Mouse (Mus musculus) liver, embryonic 15.5 days (tissue): Measurements from ENCODE around the gene Ube2o. TPM values are rescaled to one million over a fixed set of nuclear protein-coding genes. Genes with fewer than 3 reads are reported as not detected.

Experiments
- ATAC-seq: fragments of 200-750 bp; cut with Nextera tagmentation; 2 replicates; pipeline ENCODE4 v1.8.0; 2017; ENCODE audit warnings: moderate number of reproducible peaks, mild to moderate bottlenecking, moderate library complexity; ENCODE audit not compliant: insufficient read depth
- H3K27ac ChIP-seq: fragments of 300-500 bp; sonication (generic); replicated peaks from 2 replicates; pipeline ENCODE4 v1.5.1; 2015; ENCODE audit warnings: mild to moderate bottlenecking, inconsistent platforms
- H3K27me3 ChIP-seq: fragments of 300-500 bp; sonication (generic); 2 replicates; pipeline ENCODE4 v1.6.1; 2015; ENCODE audit warnings: mild to moderate bottlenecking, inconsistent platforms
- H3K36me3 ChIP-seq: fragments of 300-500 bp; sonication (generic); replicated peaks from 2 replicates; pipeline ENCODE4 v1.6.1; 2015; ENCODE audit warnings: moderate library complexity, mild to moderate bottlenecking, inconsistent platforms
- H3K4me1 ChIP-seq: fragments of 300-500 bp; sonication (generic); replicated peaks from 2 replicates; pipeline ENCODE4 v1.6.1; 2015; ENCODE audit warnings: inconsistent platforms
- H3K4me2 ChIP-seq: fragments of 300-500 bp; sonication (generic); 2 replicates; pipeline ENCODE4 v1.6.1; 2015; ENCODE audit warnings: moderate library complexity, mild to moderate bottlenecking, inconsistent platforms
- H3K4me3 ChIP-seq: fragments of 300-500 bp; sonication (generic); replicated peaks from 2 replicates; pipeline ENCODE4 v1.5.1; 2015; ENCODE audit warnings: mild to moderate bottlenecking, inconsistent platforms
- H3K9ac ChIP-seq: fragments of 300-500 bp; sonication (generic); 2 replicates; pipeline ENCODE4 v1.6.1; 2015; ENCODE audit warnings: moderate library complexity, mild to moderate bottlenecking, inconsistent platforms
- H3K9me3 ChIP-seq: fragments of 300-500 bp; sonication (generic); replicated peaks from 2 replicates; pipeline ENCODE4 v1.6.1; 2016; ENCODE audit warnings: inconsistent platforms
- WGBS: fragments of 180-500 bp; shearing (Covaris S2); methylation state at CpG from one replicate; pipeline ENCODE4 v1.1.7; 2015; ENCODE audit warnings: mixed read lengths; ENCODE audit not compliant: insufficient replicate concordance; 5-methylcytosine and 5-hydroxymethylcytosine counted together
- polyA plus RNA-seq: library from polyadenylated mRNA; unstranded; fragments of >200 nt; fragmentation: Nextera tagmentation; extraction: Ambion mirVana; gene quantifications from 2 replicates; pipeline ENCODE4 v1.2.1, GENCODE M21; 2015

Ube2o gene
- polyA plus RNA-seq, 1 experiment from 2014 or later, result 38.1 TPM

DNA sequence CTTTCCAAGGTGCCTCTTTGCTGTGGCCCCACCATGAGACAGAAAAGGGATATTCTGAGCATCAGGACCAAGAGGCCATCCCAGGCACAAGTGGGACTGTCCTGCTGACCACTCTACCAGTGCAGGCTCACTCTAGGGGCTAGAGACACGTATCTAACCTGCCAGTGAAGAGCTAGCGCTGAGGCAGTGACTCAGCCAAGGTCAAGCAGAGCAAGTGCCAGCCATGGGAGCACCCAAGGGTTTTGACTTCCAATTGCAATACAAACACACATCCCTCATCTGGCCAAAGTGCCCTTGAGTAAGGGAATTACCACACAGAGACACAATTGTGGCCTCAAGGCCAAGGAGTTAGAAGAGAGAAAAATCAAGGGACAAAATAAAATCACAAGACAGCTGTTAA, 5.9 kb downstream of the Ube2o start:
- Histone ChIP-seq H3K27ac (peak overlapping the region; percentile 99), H3K4me2 (peak overlapping the region; percentile 82), H3K4me1 (peaks cover 99% of the 10 kb centered on the region), H3K9ac (peak overlapping the region; percentile 33; the same call in 1 of the 2 replicates), H3K9me3 (no peaks in the 10 kb centered on the region), H3K27me3 (no peaks in the 10 kb centered on the region), H3K36me3 (peaks cover 20% of the 10 kb centered on the region), H3K4me3 (0 out of 2 replicates have a peak overlapping the region, but pooled peaks have one; percentile 3)
- no peak for ATAC-seq
- 88% methylated on average over 2 of the region's 2 CpGs for WGBS

DNA sequence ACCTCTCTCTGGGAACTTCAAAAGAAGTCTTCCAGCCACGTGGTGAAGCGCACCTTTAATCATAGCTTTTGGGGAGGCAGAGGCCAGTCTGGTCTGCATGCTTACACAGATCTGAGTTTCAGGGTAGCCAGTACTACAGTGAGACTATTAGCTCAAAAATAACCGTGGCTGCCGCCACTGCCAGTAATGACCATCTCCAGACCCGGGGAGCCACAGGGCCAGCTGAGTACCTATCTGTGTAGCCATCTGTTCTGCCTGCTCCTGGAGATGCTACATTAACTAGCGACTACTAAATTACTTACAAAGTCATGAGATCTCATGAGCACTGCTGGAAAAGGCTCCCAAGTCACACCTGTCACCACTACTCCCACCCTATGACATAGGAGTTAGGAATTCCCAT, 6.3 kb downstream of the Ube2o start:
- ATAC-seq, result no peak
- Histone ChIP-seq H3K4me3 (0 out of 2 replicates have a peak overlapping the region, but pooled peaks have one; percentile 53), H3K36me3 (peaks cover 21% of the 10 kb centered on the region), H3K27me3 (no peaks in the 10 kb centered on the region), H3K4me2 (peak overlapping the region; percentile 82), H3K9me3 (no peaks in the 10 kb centered on the region), H3K9ac (peak overlapping the region; percentile 33; the same call in 1 of the 2 replicates), H3K4me1 (peaks cover 99% of the 10 kb centered on the region), H3K27ac (peak overlapping the region; percentile 99)
- 63% methylated on average over 6 of the region's 6 CpGs for WGBS

DNA sequence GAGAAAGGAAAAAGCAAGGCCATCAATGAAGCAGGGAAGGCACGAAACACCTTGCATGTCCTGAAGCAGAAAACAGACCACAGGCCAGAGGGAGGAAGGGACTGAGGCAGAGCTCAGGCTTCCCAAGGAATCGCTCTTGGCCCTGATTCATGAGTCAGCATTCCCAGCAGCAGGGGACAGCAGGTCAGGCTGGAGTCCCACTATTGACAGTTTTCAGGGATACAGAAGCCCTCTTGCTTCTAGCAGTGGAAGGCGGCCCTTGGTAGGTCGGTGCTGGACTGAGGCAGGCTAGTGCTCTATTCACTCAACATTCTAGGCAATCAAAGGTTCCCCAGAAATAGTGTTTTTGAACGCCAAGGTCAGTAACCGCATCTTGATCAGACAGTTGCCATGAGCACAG, 6.8 kb downstream of the Ube2o start:
- Histone ChIP-seq H3K27me3 (no peaks in the 10 kb centered on the region), H3K4me3 (peak overlapping the region; percentile 53; the same call in 1 of the 2 replicates), H3K9me3 (no peaks in the 10 kb centered on the region), H3K36me3 (peaks cover 21% of the 10 kb centered on the region), H3K4me2 (peak overlapping the region; percentile 82), H3K9ac (no peak overlapping the region), H3K4me1 (peaks cover 99% of the 10 kb centered on the region), H3K27ac (peak overlapping the region; percentile 99)
- WGBS, result 76% methylated on average over 6 of the region's 6 CpGs
- ATAC-seq, result no peak

DNA sequence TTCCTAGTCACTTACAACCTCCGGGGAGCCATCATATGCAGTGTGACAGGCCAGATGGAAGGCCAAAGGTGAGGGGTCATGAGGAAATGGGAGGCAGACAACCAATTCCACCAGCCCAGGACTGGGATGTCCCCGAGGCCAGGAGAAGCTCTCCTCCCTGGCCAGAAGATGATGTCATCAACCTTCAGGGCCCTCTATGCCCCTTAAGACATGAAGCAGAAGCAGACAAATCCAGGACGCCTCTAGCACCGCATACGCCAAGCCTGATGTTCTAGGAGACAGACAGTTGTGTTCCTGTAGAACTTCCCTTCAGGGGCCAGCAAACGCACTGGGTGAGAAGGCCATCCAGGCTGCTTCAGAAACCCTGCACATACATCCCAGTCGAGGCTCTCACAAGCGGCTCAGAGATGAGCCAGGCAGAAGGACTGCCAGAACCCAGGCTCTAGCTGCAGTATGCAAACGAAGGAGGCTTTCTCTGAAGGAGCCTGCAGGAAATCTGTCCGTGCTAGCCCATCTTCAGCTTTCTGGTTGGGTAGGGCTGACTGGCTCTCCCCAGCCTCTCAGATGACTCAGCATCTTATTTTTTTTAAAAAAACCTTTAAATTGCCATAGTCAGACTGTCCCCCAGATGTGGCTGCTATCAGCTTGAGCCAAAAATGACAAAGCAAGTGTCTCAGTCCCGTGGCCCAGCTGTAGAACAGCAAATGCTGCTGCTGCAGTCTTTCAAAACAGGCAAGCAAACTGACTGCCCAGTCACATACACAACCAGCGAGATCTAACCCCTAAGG, 8.3 kb downstream of the Ube2o start:
- Histone ChIP-seq H3K27ac (peak overlapping the region; percentile 99), H3K36me3 (peaks cover 10% of the 10 kb centered on the region; the same call in 1 of the 2 replicates), H3K27me3 (no peaks in the 10 kb centered on the region), H3K4me3 (peak overlapping the region; percentile 53), H3K9ac (peak overlapping the region; percentile 62), H3K9me3 (no peaks in the 10 kb centered on the region), H3K4me2 (peak overlapping the region; percentile 82), H3K4me1 (peaks cover 96% of the 10 kb centered on the region)
- 31% methylated on average over 12 of the region's 12 CpGs for WGBS
- ATAC-seq, result peak; percentile 83

DNA sequence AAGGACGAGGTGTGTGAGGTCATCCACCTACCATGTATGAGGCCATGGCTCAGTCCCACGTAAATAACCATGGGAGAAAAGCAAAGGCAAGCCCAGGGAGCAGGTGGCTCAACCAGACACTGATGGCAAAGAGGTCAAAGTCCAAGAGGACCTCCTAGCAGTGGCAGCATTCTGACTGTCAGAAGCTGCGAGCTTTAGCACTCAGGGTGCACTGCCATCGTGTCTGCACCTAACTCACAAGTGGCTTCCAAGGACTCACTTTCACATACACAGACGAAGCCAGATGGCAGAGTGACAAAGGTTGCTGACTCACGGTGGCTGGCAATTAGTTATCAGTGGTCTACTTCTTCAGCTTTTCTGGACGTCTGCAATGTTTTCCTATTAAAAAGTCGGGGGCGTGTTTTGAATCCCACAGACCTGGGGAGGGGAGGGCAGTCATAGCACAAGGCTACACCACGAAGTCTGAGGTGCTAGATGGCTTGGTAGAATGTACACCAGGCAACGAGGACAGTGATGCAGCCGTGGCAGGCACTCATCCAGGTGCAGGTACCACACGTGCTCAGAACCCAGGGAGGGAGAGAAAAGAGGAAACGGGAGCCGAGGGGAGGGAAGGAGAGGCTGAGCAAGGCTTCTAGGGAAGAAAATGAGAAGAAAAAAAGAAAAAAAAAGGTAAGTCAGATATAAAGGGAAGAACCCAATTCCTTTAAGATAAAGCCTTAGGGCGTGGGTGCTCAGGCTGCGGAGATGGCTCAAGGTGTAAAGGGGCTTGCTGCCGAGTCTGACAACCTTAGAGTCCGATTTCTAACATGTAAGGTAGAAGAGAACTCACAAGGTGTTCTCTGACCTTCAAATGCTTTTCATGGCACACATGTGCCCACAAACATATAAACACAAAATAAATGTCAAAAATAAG, 9.2 kb downstream of the Ube2o start:
- no peaks in the 10 kb centered on the region for H3K9me3 ChIP-seq
- H3K9ac ChIP-seq, result peak overlapping the region; percentile 62
- peak overlapping the region; percentile 53 for H3K4me3 ChIP-seq
- no peaks in the 10 kb centered on the region for H3K27me3 ChIP-seq
- ATAC-seq, result peak; percentile 69
- H3K36me3 ChIP-seq, result peaks cover 10% of the 10 kb centered on the region; the same call in 1 of the 2 replicates
- WGBS, result 26% methylated on average over 19 of the region's 19 CpGs
- H3K4me2 ChIP-seq, result peak overlapping the region; percentile 82
- peaks cover 97% of the 10 kb centered on the region for H3K4me1 ChIP-seq
- peak overlapping the region; percentile 99 for H3K27ac ChIP-seq

DNA sequence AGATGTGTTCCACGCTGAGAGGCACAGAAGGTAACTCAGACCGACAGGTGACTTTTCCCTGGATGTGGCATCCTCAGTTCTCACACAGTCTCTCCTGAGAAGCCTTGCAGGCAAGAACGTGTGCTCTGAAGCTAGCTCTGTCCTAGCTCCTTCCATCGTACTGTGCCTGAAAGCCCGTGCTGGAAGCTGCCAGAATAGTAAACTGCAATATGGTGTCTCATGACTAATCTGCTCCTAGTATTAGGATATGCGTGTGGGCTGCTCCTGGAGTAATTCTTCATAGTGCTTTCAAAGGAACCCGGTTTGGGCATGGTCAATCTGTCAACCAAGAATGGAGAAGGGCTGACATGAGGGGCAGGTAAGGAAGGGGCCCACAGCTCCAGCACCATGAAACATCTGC, 10.4 kb downstream of the Ube2o start:
- Histone ChIP-seq H3K9ac (peak overlapping the region; percentile 62; the same call in 1 of the 2 replicates), H3K36me3 (0 out of 2 replicates have a peak, but pooled peaks cover 10% of the 10 kb centered on the region), H3K27ac (peak overlapping the region; percentile 99), H3K4me2 (peak overlapping the region; percentile 82), H3K4me1 (peaks cover 94% of the 10 kb centered on the region), H3K9me3 (no peaks in the 10 kb centered on the region), H3K27me3 (no peaks in the 10 kb centered on the region), H3K4me3 (no peak overlapping the region)
- WGBS, result 82% methylated on average over 7 of the region's 7 CpGs
- no peak for ATAC-seq

DNA sequence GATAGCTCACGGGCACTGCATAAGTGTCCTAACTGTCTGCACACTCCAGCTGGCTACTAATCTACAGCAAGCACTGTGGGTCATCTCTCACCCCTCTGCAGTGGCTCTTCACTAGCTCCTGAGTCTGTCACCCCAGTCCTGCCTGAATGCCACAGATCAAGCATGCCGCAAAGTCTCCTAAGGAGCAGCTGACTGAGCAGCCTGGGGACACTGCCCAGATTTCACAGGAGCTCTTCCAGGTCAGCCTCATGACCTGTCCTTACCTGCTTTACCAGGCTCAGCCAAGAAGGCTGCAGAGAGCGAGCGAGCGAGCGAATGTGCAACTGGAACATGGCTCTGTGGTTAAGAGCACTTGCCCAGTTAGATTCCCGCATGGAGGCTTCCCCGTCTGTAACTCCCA, 13.7 kb downstream of the Ube2o start:
- no peak overlapping the region for H3K27ac ChIP-seq
- H3K4me2 ChIP-seq, result no peak overlapping the region
- ATAC-seq, result no peak
- 86% methylated on average over 8 of the region's 8 CpGs for whole genome bisulfite sequencing
- no peak overlapping the region for H3K4me3 ChIP-seq
- no peaks in the 10 kb centered on the region for H3K27me3 ChIP-seq
- H3K36me3 ChIP-seq, result 0 out of 2 replicates have a peak, but pooled peaks cover 10% of the 10 kb centered on the region
- H3K9me3 ChIP-seq, result no peaks in the 10 kb centered on the region
- H3K4me1 ChIP-seq, result peaks cover 76% of the 10 kb centered on the region
- no peak overlapping the region for H3K9ac ChIP-seq

DNA sequence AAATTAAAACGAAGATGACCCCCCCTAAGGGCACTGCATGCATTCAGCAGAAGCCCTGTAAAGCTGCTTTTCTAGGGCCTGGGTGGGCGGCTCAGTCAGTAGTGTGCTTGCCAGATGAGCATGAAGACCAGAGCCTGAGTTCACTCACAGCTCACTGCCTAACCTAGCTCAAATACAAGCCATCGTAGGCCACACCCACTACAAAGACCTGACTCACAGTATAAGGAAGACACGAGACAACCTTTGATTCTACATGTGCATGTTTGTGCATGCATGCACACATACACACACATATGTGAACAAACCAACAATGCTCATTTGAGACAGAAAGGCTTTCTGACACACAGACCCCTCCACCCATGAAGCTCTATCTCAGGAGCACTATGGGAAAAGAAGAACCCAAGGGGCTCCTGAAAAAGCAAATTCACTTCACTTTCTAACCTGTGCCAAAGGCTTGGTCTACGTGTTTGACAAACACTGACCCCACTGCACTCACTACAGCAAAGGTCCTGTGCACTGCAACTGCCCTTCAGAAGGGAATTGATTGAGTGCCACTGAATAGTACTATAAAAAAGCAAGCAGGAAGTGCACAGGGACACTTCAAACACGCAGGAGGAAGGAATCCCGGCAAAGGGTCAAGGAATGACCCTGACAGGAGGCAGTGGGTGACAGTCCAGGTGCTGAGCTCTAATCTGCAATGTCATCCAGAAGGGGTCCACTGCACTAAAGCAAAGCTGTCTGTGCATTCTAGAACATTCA, 15.8 kb downstream of the Ube2o start:
- Histone ChIP-seq H3K9me3 (no peaks in the 10 kb centered on the region), H3K9ac (no peak overlapping the region), H3K4me3 (no peak overlapping the region), H3K4me1 (peaks cover 69% of the 10 kb centered on the region), H3K27me3 (no peaks in the 10 kb centered on the region), H3K4me2 (no peak overlapping the region), H3K27ac (no peak overlapping the region), H3K36me3 (0 out of 2 replicates have a peak, but pooled peaks cover 1% of the 10 kb centered on the region)
- WGBS, result 59% methylated on average over 7 of the region's 7 CpGs
- ATAC-seq, result no peak

DNA sequence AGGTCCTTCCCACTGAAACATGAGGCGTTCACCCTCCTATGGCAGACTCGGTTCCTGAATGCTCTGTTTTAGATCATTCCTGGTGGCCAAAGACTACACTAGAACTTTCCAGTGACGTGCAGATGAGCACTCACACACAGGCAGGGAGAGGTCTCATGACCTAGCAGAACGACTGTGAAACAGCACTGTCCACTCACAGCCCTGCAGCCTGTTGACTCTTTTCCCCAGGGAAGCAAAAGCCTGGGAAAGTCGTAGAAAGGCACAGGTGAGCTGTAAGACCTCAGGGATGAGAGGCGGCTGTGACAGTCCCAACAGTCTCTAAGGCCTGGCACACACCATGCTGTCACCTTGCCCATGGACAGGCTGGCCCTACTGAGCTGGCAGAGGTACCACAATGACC, 24.9 kb downstream of the Ube2o start:
- H3K4me1 ChIP-seq, result peaks cover 85% of the 10 kb centered on the region
- WGBS, result 64% methylated on average over 6 of the region's 6 CpGs
- ATAC-seq, result no peak; the same call in 1 of the 2 replicates

DNA sequence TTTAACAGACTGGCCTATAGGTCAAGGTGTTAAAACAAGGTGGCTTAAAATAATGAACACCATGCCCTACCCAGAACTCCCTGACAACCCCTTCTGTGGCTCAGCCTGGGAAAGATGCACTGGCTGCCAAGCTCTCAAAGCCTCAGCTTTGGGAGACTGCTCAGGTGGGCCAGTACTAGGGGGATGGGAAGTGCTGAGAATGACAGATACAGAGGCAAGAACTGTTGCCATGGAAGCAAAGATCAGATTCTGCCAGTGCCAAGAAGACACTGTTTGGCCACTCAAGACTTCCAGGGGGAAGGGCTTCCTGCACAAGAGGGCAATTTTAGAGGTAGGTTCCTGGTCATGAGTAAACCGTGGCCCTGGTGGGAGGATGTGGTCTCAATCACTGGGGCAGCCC, 25.7 kb downstream of the Ube2o start:
- Histone ChIP-seq H3K36me3 (no peaks in the 10 kb centered on the region), H3K4me2 (no peak overlapping the region), H3K27me3 (no peaks in the 10 kb centered on the region), H3K9ac (no peak overlapping the region), H3K4me3 (no peak overlapping the region), H3K27ac (0 out of 2 replicates have a peak overlapping the region, but pooled peaks have one; percentile 7), H3K4me1 (peaks cover 85% of the 10 kb centered on the region), H3K9me3 (no peaks in the 10 kb centered on the region)
- 30% methylated on average over 1 of the region's 1 CpGs for WGBS
- ATAC-seq, result no peak

More for the DNA sequence above, 24.9 kb downstream of the Ube2o start:
- no peaks in the 10 kb centered on the region for H3K9me3 ChIP-seq
- H3K4me2 ChIP-seq, result no peak overlapping the region
- H3K36me3 ChIP-seq, result no peaks in the 10 kb centered on the region
- H3K27ac ChIP-seq, result no peak overlapping the region
- H3K27me3 ChIP-seq, result no peaks in the 10 kb centered on the region
- no peak overlapping the region for H3K4me3 ChIP-seq
- H3K9ac ChIP-seq, result no peak overlapping the region
